Mouse (Mus musculus) E14TG2a.4 (cell line): ENCODE measurements around the gene Fermt1.

Experiments used
- CTCF ChIP-seq: conservative IDR thresholded peaks from 2 replicates; pipeline ENCODE4 v1.5.1; 2014; ENCODE audit warnings: low read length
- NANOG ChIP-seq: IDR thresholded peaks from 2 replicates; pipeline ENCODE4 v1.6.1; 2014; ENCODE audit warnings: borderline replicate concordance, low read length, mixed read lengths
- POU5F1 ChIP-seq: IDR thresholded peaks from 2 replicates; pipeline ENCODE4 v1.6.1; 2014; ENCODE audit warnings: low read length, borderline replicate concordance

DNA sequence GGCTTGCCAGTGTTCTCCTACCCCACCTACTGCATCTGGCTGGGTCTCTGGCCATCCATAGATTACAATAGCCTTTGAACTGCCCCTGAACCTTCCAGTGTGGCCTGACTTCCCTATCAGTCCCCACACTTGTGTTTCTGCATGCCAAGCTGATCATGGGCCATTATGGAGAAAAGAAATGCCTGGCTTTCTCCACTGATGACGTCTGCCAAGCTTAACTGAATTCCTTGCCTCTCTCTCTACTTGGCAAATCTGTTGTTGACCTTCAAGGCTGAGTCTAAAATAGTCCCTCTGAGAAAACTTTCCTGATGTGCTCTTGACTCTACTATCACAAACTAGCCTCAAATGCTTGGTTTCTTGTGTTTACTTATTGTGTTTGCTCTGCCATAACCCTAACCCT lies 47.5 kb downstream of the Fermt1 start:
- TF ChIP-seq CTCF (no peak), NANOG (no peak), POU5F1 (no peak)
